Mouse (Mus musculus): ENCODE measurements around the gene Atf5. TPM values are rescaled to one million over a fixed set of nuclear protein-coding genes. Genes with fewer than 3 reads are reported as not detected.

Atf5 gene
- total RNA-seq, 2 experiments from 2014 or later = 135 to 151 TPM

DNA sequence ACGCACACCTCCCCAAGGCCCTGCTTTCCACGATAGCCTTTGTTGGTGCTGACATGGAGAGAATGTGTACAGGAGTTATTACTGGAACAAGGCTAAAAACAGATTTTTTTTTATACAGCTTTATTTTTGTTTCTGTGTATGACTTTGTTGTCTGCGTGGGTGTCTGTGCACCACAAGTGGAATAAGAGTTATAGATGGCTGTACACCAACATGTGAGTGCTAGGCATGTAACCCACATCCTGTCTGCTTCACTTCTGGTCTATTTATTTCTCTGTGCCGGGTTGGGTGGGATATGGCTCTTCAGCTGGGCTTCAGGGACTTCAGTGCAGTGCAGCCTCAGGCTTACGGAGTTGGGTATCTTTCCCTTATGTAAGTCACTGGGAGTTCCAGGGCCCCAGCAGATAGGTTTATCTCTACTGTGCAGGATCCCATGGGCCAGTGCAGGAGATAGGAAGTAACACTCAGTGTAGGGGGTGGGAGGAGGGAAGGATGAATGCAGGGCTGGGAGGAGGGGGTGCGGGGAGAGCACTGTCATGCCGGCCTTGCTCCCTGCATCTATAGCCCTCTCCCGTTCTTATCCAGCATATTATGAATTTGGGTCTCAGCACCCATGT, 43.8 kb downstream of the Atf5 start:
- DNase-seq = no peak

GRCm38 (mm10) chr7:44770046-44770578, 46.3 kb downstream of the Atf5 start:
- peak; percentile 78 to 84 for DNase-seq

- no peak for DNase-seq
Observed at GRCm38 (mm10) chr7:44768129-44768528, 48.3 kb downstream of the Atf5 start.

Small RNA genes within 50 kb of the gene (microRNA-seq; reads per million reads assigned to microRNA genes)
- not detected for gene Mir707

Other genes starting within 250 kb of the Atf5 start
- gene Napsa, start 244.3 kb downstream of the Atf5 start, total RNA-seq (2021) = under 1 TPM; 0.40 to 0.89 TPM
- gene Kcnc3, start 226.0 kb downstream of the Atf5 start, total RNA-seq (2021) = 1 to 10 TPM; 2.6 to 3.9 TPM
- gene Myh14, start 145.8 kb downstream of the Atf5 start, total RNA-seq (2021) = 1 to 10 TPM; 3.0 to 4.9 TPM
- gene Izumo2, start 107.9 kb downstream of the Atf5 start, total RNA-seq (2021) = not detected
- gene Vrk3, start 68.2 kb downstream of the Atf5 start, total RNA-seq (2021) = 10 to 100 TPM; 47.5 to 50.6 TPM
- gene Zfp473, start 65.6 kb downstream of the Atf5 start, total RNA-seq (2021) = under 1 TPM; 0.49 to 0.70 TPM
- 10 to 100 TPM; 40.9 to 42.5 TPM for gene Nup62, start 570 bp downstream of the Atf5 start, total RNA-seq (2021)
- 1 to 10 TPM; 2.0 to 2.6 TPM for gene Il4i1, start 271 bp downstream of the Atf5 start, total RNA-seq (2021)
- gene Akt1s1, start 32.3 kb upstream of the Atf5 start, total RNA-seq (2021) = 100 to 1,000 TPM; 108 to 118 TPM
- 10 to 100 TPM; 54.1 to 73.4 TPM for gene Tbc1d17, start 32.4 kb upstream of the Atf5 start, total RNA-seq (2021)
- 10 to 100 TPM; 41.7 to 50.6 TPM for gene Pnkp, start 40.5 kb upstream of the Atf5 start, total RNA-seq (2021)
- 100 to 1,000 TPM; 215 to 274 TPM for gene Ptov1, start 53.1 kb upstream of the Atf5 start, total RNA-seq (2021)
- 10 to 100 TPM; 86.1 to 97.1 TPM for gene Med25, start 76.1 kb upstream of the Atf5 start, total RNA-seq (2021)
- gene Fuz, start 79.4 kb upstream of the Atf5 start, total RNA-seq (2021) = 10 to 100 TPM; 24.9 to 25.8 TPM
- gene Ap2a1, start 112.8 kb upstream of the Atf5 start, total RNA-seq (2021) = 100 to 1,000 TPM in 1 of 2 experiments, 10 to 100 TPM in 1; 95.0 to 106 TPM
- gene Tsks, start 126.5 kb upstream of the Atf5 start, total RNA-seq (2021) = not detected
- gene Cpt1c, start 158.2 kb upstream of the Atf5 start, total RNA-seq (2021) = 10 to 100 TPM in 1 of 2 experiments, 1 to 10 TPM in 1; 8.6 to 10.7 TPM
- 100 to 1,000 TPM; 236 to 262 TPM for gene Prmt1, start 169.9 kb upstream of the Atf5 start, total RNA-seq (2021)
- 100 to 1,000 TPM in 1 of 2 experiments, 10 to 100 TPM in 1; 90.4 to 123 TPM for gene Irf3, start 181.0 kb upstream of the Atf5 start, total RNA-seq (2021)
- gene Bcl2l12, start 182.1 kb upstream of the Atf5 start, total RNA-seq (2021) = 10 to 100 TPM; 16.5 to 17.4 TPM
- gene Scaf1, start 199.7 kb upstream of the Atf5 start, total RNA-seq (2021) = 10 to 100 TPM; 76.9 to 82.6 TPM
- gene Rras, start 201.3 kb upstream of the Atf5 start, total RNA-seq (2021) = 100 to 1,000 TPM in 1 of 2 experiments, 10 to 100 TPM in 1; 98.9 to 101 TPM
- 10 to 100 TPM; 47.7 to 59.7 TPM for gene Prr12, start 236.2 kb upstream of the Atf5 start, total RNA-seq (2021)
- 10 to 100 TPM; 50.5 to 65.3 TPM for gene Nosip, start 245.8 kb upstream of the Atf5 start, total RNA-seq (2021)
- 10 to 100 TPM; 18.1 to 20.5 TPM for gene Prrg2, start 246.0 kb upstream of the Atf5 start, total RNA-seq (2021)

Measured in adrenal gland, postnatal 36 days (tissue).